Mouse (Mus musculus) CH12.LX (cell line): ENCODE results near the gene Irf2.

Source experiments
- CTCF ChIP-seq, 2 experiments: IDR thresholded peaks in 1 of 2; conservative IDR thresholded peaks in 1 of 2; 2 replicates each; pipeline ENCODE4 v1.5.1; 2011 to 2012; ENCODE audit warnings: low read depth in 2 of 2, low read length in 2 of 2, improper control_type of control experiment in 1 of 2, inconsistent platforms in 1 of 2, mild to moderate bottlenecking in 1 of 2, moderate library complexity in 1 of 2
- EP300 ChIP-seq: IDR thresholded peaks from 2 replicates; pipeline ENCODE4 v1.6.1; 2011; ENCODE audit warnings: low read length, improper control_type of control experiment
- MEF2A ChIP-seq: IDR thresholded peaks from 2 replicates; pipeline ENCODE4 v1.6.1; 2014; ENCODE audit warnings: low read depth, mild to moderate bottlenecking, inconsistent platforms, low read length, improper control_type of control experiment, borderline replicate concordance
- MYC ChIP-seq: IDR thresholded peaks from 2 replicates; pipeline ENCODE4 v1.6.1; 2011; ENCODE audit warnings: low read depth, mild to moderate bottlenecking, improper control_type of control experiment, low read length
- PAX5 ChIP-seq: IDR thresholded peaks from 2 replicates; pipeline ENCODE4 v1.6.1; 2012; ENCODE audit warnings: low read length, inconsistent platforms, mixed read lengths
- POLR2A ChIP-seq: IDR thresholded peaks from 2 replicates; pipeline ENCODE4 v1.6.1; 2011; ENCODE audit warnings: low read depth, mild to moderate bottlenecking, improper control_type of control experiment, low read length
- SMC3 ChIP-seq: IDR thresholded peaks from 2 replicates; pipeline ENCODE4 v1.6.1; 2011; ENCODE audit warnings: low read depth, low read length, improper control_type of control experiment
- TCF12 ChIP-seq: IDR thresholded peaks from 2 replicates; pipeline ENCODE4 v1.6.1; 2014; ENCODE audit warnings: low read depth, mild to moderate bottlenecking, inconsistent platforms, low read length, improper control_type of control experiment
- USF1 ChIP-seq: IDR thresholded peaks from 2 replicates; pipeline ENCODE4 v1.6.1; 2014; ENCODE audit warnings: low read depth, mild to moderate bottlenecking, inconsistent platforms, low read length, improper control_type of control experiment

GRCm38 (mm10) chr8:46818106-46818989, 78.8 kb downstream of the Irf2 start:
- TF ChIP-seq EP300 (no peak), MYC (no peak), CTCF (conservative IDR thresholded peaks at IDR 0.05 in 1 of 2, IDR thresholded peaks at IDR 0.05 in 1 of 2; ENCODE audit: low read depth in 2 of 2, low read length in 2 of 2) (no peak), POLR2A (no peak), SMC3 (no peak), PAX5 (no peak), TCF12 (no peak), MEF2A (no peak), USF1 (no peak)
